Mouse (Mus musculus) G1E (cell line): ENCODE data around the gene Nt5dc1.

Experiments
- CTCF ChIP-seq: IDR thresholded peaks from 2 replicates; pipeline ENCODE4 v1.5.1; 2012; ENCODE audit warnings: low read depth, low read length, inconsistent platforms, mixed read lengths
- GATA1 ChIP-seq: IDR thresholded peaks from 2 replicates; pipeline ENCODE4 v1.6.1; 2012; ENCODE audit warnings: borderline replicate concordance, low read length, inconsistent platforms, mixed read lengths

DNA sequence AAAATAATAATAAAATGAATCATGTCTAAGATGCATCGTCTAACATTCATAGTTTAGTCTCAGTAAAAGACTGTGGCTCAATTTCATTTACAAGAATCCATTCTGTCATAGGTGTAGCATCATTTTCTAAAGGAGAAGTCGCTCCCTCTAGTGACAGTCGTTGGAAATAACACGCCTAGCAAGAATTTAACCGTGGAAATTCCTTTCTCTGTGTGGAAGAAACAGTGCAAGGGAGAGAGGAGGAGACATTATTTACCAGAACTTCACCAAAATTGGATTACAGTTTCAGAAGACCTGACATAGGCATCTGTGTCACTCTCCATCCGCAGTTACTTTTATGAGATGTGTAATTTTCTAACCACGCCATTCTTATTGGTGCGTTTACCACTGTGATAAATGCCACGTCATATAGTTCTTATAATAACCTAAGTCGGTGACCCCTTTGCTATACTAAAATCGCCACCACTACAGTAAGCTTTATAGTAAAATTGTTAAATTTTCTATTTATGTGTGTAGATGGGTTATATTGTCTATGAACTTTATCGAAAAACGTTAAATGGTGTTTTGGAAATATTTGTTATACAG lies 137.7 kb downstream of the Nt5dc1 start:
- TF ChIP-seq GATA1 (no peak), CTCF (peak; percentile 44)
